Mouse (Mus musculus): ENCODE data around the gene Gpr153. TPM values are rescaled to one million over a fixed set of nuclear protein-coding genes. Genes with fewer than 3 reads are reported as not detected.
"Not testable (repeated sequence)": the region's sequence is repeated elsewhere in the genome, so short reads cannot be mapped to it uniquely, and the experiment has no call there.

The Gpr153 gene
- polyA plus RNA-seq (2012; rRNA removed) = 35.4 and 43.3 TPM in 2 replicates

DNA sequence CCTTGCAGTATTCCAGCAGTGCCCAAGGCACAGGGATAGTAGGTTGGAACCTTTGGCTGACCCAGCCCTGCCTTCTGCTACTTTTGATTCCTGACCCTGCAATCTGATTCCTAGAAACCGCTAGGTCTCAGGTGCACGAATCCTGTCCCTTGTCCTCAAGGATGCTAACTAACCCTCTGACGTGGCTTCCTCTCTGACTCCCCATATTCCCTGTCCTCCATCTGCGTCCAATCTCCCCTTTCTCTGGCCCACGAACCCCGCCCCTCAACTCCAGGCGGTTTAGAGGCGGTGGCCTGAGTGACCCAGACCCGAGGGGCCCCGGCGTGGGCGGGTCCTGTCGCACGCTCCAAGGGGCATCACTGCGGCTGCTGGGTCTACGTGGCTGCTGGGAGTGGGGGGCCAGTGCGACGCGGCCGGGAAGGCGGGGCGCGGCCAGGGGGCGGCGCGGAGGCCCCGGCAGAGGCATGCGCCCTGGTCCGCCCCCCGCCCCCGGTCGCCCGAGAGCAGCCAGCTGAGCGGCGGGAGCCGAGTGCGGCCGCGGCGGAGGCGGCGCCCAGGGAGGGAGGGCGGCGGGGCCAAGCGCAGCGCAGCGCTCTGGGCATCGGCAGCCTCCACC is at the start of gene Gpr153:
Gene Gpr153 (plus strand): TSS at position 612 of the 616 bp plus-strand sequence.
- peak in 1 of 2 experiments; percentile 62 for DNase-seq (ENCODE audit: extremely low spot score in 1 of 2, low spot score in 1 of 2)

DNA sequence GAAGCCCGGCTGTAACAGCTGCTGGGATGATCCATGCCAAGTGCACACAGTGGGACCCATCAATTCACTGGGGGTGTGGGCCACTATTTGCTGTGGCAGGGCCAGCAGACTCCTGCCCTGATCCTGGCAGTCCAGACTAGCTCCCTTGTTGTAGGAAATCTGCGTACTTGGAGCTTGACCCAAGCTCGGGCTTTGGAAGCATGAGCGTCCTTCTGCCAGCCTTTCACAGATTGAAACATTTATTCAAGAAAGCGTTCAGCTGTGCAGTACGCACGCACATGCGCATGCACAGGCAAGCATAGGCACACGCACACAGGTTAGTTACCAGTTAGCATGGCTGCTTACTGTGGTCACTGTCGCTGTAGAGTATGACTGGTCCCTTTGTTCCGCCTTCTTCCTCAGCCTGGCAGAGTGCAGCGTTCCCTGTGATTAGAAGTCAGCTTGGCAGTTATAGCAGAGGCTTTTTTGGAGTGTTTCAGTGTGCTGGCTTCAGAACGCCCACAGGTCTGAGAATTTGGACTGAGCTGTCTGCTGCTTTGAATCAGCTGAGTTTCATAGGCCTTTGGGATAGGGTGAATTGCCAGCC is 47.0 kb upstream of the Gpr153 start:
- DNase-seq (ENCODE audit: extremely low spot score in 1 of 2, low spot score in 1 of 2) = peak; percentile 84 to 86

DNA sequence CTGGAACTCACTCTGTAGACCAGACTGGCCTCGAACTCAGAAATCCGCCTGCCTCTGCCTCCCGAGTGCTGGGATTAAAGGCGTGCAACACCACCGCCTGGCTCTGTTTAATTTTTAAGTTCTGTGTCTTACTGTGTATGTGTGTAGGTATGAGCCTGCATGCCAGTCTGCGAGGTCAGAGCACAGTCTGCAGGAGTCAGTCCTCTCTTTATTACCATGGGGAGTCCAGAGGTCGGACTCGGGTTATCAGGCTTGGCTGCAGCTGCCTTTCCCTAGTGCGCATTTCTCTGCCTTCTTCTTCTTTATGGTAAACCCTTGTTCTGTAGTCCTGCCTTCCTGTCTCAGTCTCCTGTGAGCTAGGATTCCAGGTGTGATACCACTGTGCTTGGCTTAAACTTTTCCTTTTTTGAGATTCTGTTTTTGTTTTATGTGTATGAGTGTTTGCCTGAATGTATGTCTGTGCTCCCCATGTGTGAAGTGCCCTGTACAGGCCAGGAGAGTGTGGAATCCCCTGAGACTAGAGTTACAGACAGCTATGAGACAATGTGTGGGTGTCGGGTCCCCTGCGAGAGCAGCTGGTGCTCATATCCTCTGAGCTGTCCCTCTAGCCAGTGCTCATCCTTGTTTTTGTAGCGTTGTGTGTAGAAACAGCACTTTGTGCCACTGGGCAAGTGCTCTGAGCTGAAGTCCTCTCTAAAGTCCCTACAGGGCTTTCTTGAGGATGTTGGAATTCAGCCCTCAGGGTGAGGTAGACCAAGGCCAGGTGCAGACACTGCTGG is 46.1 kb upstream of the Gpr153 start:
- no peak for DNase-seq (ENCODE audit: extremely low spot score in 1 of 2, low spot score in 1 of 2)

DNA sequence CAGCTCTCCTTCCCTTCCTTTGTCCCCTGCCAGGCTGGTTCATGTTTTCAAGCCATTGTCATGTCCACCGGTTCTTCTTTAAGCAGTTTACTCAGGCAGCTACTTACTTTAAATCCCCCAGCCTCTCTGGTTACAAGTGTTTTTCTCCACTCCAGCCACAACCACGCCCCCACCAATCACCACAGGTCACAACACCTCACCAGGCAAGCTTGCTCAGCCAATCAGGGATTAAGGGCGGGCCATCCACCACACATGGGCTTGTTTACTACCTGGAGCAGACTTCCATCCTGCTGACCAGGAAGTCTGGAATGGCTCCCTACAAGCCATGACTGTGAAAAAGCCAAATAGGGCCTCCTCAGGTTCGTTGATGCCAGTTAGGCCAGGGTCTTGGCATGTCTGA is 43.7 kb upstream of the Gpr153 start:
- DNase-seq (ENCODE audit: extremely low spot score in 1 of 2, low spot score in 1 of 2) = not testable (repeated sequence)

DNA sequence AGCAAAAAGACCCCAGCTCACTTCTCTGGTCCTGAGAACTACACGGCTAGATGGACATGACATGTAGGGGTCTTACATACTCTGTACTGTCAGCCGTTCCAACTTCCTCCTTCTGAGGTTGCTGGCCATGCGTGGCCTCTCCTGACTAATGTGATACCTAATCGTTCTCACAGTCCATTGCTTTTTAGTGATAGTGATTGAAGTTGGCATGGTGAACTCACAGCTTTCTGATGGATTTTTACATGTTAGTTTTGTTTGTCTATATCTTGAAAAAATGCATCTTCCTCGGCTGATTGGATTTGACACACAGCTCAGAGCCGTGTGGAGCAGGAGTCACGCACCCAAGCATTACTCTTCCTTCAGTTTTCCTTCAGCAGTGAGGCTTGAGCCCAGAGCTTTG is 42.7 kb upstream of the Gpr153 start:
- no peak for DNase-seq (ENCODE audit: extremely low spot score in 1 of 2, low spot score in 1 of 2)

DNA sequence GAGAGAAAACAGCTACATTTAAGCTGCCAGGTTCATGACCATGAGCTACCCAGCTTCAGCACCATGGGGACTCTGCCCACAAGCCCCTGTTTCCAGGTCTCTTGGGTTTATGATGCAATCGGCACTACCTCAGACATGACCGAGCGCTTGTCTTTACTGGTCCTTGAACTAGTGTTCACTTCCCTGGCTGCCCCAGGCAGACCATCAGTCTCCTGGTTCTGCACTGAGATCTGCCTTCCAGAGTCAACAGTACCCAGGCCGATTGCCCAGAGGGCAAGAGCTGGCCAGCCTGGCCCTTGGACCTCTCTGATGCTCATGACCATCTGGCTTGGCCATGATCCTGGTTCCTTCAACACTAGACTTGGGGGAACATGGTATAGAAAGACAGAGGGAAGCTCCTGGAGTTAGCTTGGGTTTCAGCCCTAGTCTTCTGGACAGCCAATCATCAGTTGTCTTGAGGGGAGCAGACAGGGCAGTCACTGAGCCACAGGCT is 41.6 kb upstream of the Gpr153 start:
- DNase-seq (ENCODE audit: extremely low spot score in 1 of 2, low spot score in 1 of 2) = no peak

DNA sequence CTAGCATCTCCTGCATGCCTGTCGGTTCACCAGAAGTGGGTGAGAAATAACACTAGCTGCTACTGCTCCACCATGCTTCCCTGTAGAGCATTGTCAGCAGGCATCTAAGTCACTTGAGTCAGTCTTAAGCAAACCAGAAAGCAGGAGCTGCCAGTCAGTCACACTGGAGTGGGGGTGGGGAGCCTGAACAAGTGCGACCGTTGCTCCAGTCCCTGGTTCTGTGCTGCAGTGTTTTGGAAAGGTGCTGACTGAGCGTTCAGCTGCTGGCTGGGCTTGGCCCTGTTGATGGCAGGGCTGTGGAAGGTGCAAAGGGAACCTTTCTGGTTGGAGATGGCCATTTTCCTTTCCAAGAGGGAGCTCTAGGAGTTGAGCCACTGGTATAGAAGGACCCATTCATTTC is 34.1 kb upstream of the Gpr153 start:
- DNase-seq (ENCODE audit: extremely low spot score in 1 of 2, low spot score in 1 of 2) = no peak

DNA sequence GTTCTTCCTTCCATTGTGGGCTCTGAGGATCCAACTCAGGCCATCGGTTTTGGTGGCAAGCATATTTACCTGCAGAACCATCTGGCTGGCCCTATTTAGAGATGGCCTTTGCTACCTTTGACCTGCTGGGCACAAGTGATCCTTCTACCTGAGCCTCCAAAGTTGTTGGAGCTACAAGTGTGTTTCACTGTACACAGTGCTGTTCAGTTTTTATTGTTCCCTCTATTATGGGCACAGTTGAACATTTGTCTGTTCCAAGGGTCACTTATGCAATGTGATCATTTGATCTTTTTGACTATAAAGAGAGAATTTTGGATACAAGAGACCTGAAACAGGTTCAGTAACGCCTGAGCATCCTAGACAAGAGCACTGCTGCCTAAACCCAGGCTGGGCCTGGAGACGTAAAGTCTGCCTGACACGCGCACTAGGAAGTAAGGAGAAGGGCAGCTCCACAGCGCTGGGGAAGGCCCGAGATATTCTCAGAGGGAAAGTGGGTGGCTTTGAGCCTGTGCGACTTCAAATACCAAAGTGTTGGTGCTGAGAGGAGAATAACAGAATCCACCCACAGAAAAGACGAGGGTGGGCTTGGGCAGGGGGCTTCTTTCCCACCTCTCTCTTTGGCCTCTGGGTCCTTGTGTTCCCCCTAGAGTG is 30.7 kb upstream of the Gpr153 start:
- peak in 1 of 2 experiments; percentile 55 for DNase-seq (ENCODE audit: extremely low spot score in 1 of 2, low spot score in 1 of 2)

DNA sequence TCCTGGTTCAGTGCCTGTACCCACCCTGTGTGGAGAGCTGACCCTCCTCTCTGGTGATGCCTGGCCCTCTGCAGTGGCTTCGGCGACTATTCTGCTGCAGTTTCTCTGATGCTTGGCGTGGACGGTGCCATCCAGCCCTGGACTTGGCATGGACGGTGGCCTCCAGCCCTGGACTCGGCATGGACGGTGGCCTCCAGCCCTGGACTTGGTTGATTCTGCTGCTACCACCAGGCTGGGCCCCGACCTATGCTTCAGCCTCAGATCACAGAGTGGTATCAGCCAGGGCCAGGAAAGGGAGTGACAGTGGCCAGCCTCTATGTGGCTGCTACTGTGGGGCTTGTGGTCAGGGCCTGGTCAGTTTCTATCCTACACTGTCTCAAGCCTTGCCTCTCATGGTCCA is 30.1 kb upstream of the Gpr153 start:
- DNase-seq (ENCODE audit: extremely low spot score in 1 of 2, low spot score in 1 of 2) = no peak

DNA sequence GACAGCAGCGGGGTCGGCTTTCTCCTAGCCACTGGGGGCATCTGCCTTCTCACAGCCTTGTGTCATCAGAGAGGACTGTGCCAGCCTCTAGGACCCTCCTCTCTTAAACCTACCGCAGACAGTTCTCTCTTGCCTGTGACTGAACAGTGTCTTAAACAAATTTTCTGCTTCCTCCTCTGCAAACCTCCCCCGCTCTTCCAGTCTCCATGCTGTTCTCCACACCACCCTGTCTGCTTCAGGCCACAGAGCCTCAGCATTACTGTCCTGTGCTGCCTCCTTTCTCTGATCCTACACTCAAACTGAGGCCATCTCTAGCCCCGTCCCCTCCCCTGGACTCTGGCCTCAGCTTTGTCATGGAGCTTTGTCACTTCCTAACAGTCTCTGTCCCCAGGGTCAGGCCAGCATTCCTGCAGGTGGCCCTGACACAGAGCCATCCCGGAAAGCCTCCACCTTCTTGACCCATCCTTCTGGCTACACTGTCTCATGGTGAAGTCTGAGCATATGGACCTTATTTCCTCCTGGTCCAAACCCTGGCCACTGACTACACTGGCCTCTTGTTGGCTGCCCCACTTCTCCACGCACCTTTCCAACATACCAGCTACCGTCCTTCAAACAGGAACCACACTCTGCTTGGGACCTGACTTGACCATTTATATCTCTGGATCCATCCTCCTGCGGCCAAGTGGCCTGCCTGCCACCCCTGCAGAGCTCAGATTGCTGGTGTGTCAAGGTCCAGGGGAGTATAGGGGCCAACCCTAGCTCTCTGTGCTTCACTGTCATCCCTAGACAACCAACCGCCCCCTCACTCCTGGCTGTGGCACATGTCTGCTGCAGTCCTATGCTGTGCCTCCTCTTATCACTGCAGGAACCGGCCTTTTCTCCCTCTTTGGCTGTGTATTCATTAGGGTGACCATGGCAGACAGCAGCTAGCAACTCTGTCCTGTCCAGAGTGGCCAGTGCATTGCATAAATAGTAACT is 29.2 kb upstream of the Gpr153 start:
- no peak for DNase-seq (ENCODE audit: extremely low spot score in 1 of 2, low spot score in 1 of 2)

DNA sequence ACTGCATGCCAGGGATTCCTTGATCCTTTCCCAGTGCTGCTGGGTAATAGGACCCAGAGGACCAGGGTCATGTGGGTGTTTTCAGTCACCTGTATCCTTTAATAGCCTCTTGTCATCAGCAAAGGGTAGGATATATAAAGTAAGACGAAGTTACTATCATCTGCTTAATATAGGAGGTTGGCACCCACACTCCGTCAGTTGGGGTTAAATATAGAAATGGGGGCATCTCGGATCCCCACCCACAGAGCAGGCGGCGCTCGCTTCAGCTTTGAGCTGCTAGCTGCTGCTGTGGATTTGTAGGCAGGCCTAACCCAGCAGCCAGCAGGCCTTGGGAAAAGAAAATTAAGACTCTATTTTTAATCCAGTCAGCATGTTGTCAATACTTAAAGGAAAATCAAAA is 28.0 kb upstream of the Gpr153 start:
- peak; percentile 84 for DNase-seq (ENCODE audit: extremely low spot score in 1 of 2, low spot score in 1 of 2)

DNA sequence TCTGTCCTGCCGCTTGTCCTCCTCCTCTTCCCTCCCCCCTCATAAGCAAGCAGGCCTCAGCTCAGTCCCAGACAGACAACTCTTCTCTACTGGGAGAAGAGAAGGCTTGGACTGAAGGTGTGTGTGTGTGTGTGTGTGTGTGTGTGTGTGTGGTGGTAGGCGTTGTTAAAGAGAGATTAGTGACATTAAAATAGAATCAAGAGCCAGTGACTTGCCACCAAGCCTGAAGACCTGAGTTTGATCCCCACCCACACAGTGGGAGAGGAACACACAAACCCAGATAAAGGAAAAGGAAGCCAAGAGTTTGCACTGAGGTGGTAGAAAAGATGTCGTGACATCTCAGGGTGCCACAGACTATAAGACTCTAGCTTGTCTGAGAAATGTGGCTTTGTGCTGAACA is 26.8 kb upstream of the Gpr153 start:
- DNase-seq (ENCODE audit: extremely low spot score in 1 of 2, low spot score in 1 of 2) = no peak

DNA sequence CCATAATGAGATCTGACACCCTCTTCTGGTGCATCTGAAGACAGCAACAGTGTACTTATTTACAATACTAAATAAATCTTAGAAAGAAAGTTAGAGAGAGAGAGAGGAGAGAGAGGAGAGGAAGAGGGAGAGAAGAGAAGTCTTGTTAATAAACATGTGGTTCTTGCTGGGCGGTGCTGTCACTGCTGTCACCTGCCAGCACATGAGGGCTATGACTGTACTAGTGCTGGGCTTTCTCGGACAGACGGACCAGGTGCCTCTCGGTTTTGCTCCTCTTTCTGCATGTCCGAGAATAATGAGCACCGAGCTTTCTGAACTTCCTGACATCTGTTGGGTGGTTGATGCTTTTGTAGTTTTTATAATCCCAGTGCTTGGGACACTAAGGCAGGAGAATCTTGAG is 23.4 kb upstream of the Gpr153 start:
- DNase-seq (ENCODE audit: extremely low spot score in 1 of 2, low spot score in 1 of 2) = no peak

DNA sequence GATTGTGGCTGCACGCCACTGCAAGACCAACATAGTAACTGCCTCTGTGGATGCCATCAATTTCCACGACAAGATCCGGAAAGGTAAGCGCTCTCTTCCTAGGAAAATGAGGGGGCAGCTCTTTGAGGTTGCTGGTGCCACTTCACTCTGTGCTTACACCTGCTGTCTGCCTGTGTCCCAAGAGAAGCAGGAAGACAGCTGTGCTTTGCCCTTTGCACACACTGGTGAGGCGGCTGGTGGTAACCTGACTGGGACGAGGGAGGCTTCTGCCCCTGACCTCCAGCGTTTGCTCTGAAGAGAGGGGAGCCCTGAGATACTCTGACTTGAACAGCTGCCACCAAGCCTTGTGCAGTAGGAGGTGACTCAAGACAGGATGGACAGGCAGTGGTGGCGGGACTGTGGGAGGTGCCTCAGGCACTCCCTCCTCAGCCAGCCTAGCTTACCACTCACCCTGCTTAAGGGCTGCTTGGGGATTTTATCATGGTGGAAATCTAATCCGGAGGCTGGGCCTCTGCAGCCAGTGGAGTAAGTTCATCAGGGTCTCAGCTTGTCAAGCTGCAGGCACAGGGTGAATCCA is 20.8 kb upstream of the Gpr153 start:
- DNase-seq (ENCODE audit: extremely low spot score in 1 of 2, low spot score in 1 of 2) = no peak

DNA sequence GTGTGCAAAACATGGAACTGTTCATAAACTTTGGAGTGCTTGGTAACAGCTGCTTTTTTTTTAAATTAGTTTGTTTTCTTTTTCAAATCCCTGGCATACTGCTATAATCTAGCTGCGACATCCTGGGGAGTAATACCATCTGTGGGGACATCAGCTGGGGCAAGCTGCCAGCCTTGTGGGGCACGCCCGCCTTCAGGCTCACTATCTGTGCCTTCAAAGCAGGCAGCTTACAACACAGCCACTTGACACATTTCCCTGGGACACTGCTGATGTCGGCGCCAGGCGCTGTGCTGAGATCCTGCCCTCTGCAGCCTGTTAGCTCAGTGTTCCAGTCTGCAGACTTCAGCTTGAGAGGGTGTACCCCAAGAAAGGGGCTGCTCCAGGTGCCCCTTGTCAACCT is 17.0 kb upstream of the Gpr153 start:
- peak; percentile 61 to 84 for DNase-seq (ENCODE audit: extremely low spot score in 1 of 2, low spot score in 1 of 2)

DNA sequence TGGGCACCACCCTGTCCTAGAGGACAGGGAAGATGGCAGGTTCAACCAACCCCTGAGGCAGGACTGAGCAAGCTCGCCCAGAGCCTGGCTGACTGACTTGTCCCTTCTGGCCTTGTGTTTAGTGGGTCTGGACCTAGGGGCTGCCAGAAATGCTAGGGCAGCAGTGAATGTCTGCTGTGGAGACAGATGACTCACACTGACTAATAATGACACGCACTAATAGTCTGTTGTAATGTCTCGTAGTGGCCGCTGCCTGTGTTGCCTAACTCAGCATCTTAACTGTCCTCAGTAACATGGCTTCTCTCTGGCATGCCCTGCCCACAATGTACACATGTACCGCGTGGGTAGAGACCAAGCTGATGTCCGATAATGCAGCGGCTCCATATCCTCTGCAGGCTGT is 13.6 kb upstream of the Gpr153 start:
- DNase-seq (ENCODE audit: extremely low spot score in 1 of 2, low spot score in 1 of 2) = no peak

DNA sequence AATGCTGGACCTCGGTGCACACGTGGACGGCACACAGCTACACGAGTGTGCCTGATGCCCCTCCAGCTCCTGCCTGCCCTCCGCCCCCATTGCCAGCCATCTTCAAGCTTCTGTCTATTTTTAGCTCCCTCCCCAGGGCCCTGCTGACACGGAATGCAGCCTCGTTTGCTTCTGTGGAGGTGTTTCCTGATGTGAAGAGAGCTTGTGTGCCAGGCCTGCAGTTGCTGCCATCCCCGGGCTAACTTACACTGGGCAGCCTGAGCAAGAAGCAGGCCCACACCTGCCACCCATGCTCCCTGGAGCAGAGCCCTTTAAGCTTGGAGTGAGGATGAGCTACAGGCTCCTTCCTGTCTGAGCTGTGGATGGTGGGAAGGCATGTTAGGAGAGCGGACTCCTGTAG is 11.8 kb upstream of the Gpr153 start:
- DNase-seq (ENCODE audit: extremely low spot score in 1 of 2, low spot score in 1 of 2) = no peak

DNA sequence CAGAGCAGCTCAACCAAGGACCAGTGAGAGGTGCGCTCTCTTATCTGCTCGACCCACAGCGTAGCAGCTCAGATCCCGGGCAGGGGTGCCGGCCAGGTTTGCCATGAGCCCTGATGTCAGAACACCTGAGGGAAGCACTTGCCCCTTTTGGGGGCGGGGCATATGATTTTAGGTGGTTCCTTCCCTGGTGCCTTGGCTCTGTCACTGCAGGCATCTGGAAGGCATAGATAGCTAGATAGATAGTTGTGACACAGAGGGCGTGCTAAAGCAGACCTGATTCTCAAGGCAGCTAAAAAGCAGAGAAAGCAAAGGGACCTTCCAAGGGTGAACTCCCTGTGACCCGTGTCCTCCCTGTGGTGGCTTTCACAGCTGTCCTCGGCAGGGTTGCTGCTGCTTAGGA is 10.9 kb upstream of the Gpr153 start:
- no peak for DNase-seq (ENCODE audit: extremely low spot score in 1 of 2, low spot score in 1 of 2)

DNA sequence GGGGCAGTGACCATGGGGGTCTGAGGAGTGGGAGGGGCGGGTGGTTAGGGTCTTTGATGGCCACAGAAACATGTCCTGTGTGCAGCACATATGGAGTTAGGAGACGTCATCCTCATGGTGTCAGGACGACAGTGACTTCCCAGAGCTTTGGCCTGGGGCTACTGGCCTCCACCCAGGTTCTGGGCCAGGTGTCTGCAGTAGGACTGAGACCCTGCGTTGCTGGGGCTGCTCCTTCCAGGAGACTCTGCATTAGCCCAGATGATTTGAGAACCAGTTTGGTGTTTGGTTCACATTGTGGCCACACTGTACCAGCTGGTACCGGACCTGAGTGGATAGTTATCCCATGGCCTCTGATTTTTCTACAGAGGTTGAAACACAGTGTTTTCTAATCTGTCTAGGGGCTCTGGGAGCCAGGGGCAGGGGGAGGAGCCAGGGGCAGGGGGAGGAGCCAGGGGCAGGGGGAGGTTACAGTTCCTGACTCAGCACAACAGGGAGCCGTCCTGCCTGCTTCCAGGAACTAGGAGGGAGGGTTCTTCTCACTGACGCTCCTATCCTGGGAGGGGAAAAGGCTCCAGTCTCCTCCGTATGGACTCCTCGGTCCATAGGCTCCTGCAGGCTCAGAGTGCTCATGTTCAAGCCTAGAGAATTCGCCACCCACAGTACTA is 10.4 kb upstream of the Gpr153 start:
- DNase-seq (ENCODE audit: extremely low spot score in 1 of 2, low spot score in 1 of 2) = no peak

All from frontal cortex, adult 2 months (tissue).